ENCODE assay signal across 13 mouse cellular contexts in the genomic region with DNA sequence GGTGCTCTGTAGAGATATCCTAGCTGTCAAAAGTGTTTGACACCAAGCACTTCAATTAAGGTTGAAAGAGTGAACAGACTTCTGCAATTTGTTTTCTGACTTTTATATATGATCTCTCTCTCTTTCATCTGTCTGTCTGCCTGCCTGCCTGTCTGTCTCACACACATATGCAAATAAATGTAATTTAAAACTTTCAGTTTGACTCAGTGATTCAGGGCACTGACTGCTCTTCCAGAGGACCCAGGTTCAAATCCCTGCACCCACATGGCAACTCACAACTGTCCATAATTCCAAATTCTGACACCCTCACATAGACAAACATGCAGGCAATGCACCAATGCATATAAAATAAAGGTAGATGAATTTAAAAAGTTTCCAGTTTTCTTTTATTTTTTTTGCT. TPM values are rescaled to one million over a fixed set of nuclear protein-coding genes. Genes with fewer than 3 reads are reported as not detected.
"Had no signal": no experiment of that assay in that cellular context is flagged by ENCODE, and none has a peak within 500 bp of the region (broad histone marks: within the 10 kb centered on the region; RNA-seq: fewer than 3 reads in every experiment).

No protein-coding gene starts in this region.

- H3K9me3 ChIP-seq: heart, embryonic 13.5 days; heart, embryonic 15.5 days; hindbrain, embryonic 13.5 days; hindbrain, embryonic 15.5 days; intestine, embryonic 15.5 days; limb, embryonic 13.5 days; limb, embryonic 15.5 days had no signal

- H3K4me2 ChIP-seq: heart, embryonic 13.5 days; heart, embryonic 15.5 days; hindbrain, embryonic 13.5 days; hindbrain, embryonic 15.5 days; intestine, embryonic 15.5 days; limb, embryonic 13.5 days; limb, embryonic 15.5 days had no signal

- H3K4me3 ChIP-seq: heart, embryonic 13.5 days; heart, embryonic 15.5 days; hindbrain, embryonic 13.5 days; hindbrain, embryonic 15.5 days; intestine, embryonic 15.5 days; layer of hippocampus, adult 2 months; left cerebral cortex, adult 2 months; limb, embryonic 13.5 days; limb, embryonic 15.5 days had no signal

- H3K9ac ChIP-seq: heart, embryonic 13.5 days; heart, embryonic 15.5 days; hindbrain, embryonic 13.5 days; hindbrain, embryonic 15.5 days; intestine, embryonic 15.5 days; limb, embryonic 13.5 days; limb, embryonic 15.5 days; liver, embryonic 14.5 days had no signal

- H3K27ac ChIP-seq: hindbrain, embryonic 13.5 days; hindbrain, embryonic 15.5 days; hindbrain, postnatal 0 days; intestine, embryonic 15.5 days; layer of hippocampus, adult 2 months; left cerebral cortex, adult 2 months; limb, embryonic 13.5 days; limb, embryonic 15.5 days; liver, embryonic 14.5 days had no signal

- H3K27me3 ChIP-seq: heart, embryonic 13.5 days; heart, embryonic 15.5 days; intestine, embryonic 15.5 days; limb, embryonic 13.5 days; limb, embryonic 15.5 days had no signal

- H3K36me3 ChIP-seq: heart, embryonic 13.5 days; heart, embryonic 15.5 days; hindbrain, embryonic 13.5 days; hindbrain, embryonic 15.5 days; intestine, embryonic 15.5 days; limb, embryonic 13.5 days; limb, embryonic 15.5 days had no signal

- H3K4me1 ChIP-seq: intestine, embryonic 15.5 days had no signal

- ATAC-seq: hindbrain, postnatal 0 days; intestine, embryonic 15.5 days had no signal

RNA-seq across cellular contexts. Expression of a gene that starts 6.8 kb away (rescaled TPM):
- total RNA-seq: liver, adult 2 months had no signal
- polyA plus RNA-seq: gonadal fat pad, adult 2 months; heart, embryonic 13.5 days; liver, adult 2 months had no signal
